Mouse (Mus musculus) liver, adult 2 months (tissue): ENCODE results near the gene Scpep1.
"Not testable (repeated sequence)": the region's sequence is repeated elsewhere in the genome, so short reads cannot be mapped to it uniquely, and the experiment has no call there.

ENCODE experiments used
- CTCF ChIP-seq: fragments of 200-500 bp; IDR thresholded peaks from 2 replicates; pipeline ENCODE4 v1.5.1; 2011; ENCODE audit warnings: low read depth, low read length, control low read depth
- POLR2A ChIP-seq: fragments of 200-500 bp; IDR thresholded peaks from 2 replicates; pipeline ENCODE4 v1.6.1; 2011; ENCODE audit warnings: low read length, control low read depth; ENCODE audit not compliant: insufficient read depth; ENCODE audit errors: extremely low read depth

- not testable (repeated sequence) for TF ChIP-seq CTCF, POLR2A
These were observed 61.0 kb downstream of the Scpep1 start for GRCm38 (mm10) chr11:88894279-88894678.
